Mouse (Mus musculus) MEL (cell line): ENCODE measurements around the gene 4930426L09Rik. TPM values are rescaled to one million over a fixed set of nuclear protein-coding genes. Genes with fewer than 3 reads are reported as not detected.

Experiments used
- DNase-seq: peaks from one replicate; pipeline ENCODE4 v3.0.0; 2011; ENCODE audit warnings: low read depth, low spot score
- H3K27ac ChIP-seq: 2 replicates; pipeline ENCODE4 v1.5.1; 2012; ENCODE audit warnings: low read depth, mild to moderate bottlenecking, control low read depth, low read length, moderate library complexity; ENCODE audit not compliant: control insufficient read depth
- H3K27me3 ChIP-seq, 2 experiments: fragments of 150-350 bp in 1 of 2; sonication (generic) in 1 of 2; 2 replicates each; pipeline ENCODE4 v1.6.1; 2012; ENCODE audit warnings: low read length in 2 of 2, mild to moderate bottlenecking in 2 of 2, improper control_type of control experiment in 1 of 2, moderate library complexity in 1 of 2; ENCODE audit not compliant: insufficient read depth in 2 of 2, control insufficient read depth in 1 of 2
- H3K36me3 ChIP-seq, 2 experiments: 2 replicates each; pipeline ENCODE4 v1.6.1; 2012 to 2014; ENCODE audit warnings: low read length in 2 of 2, improper control_type of control experiment in 1 of 2, inconsistent platforms in 1 of 2, mild to moderate bottlenecking in 1 of 2; ENCODE audit not compliant: insufficient read depth in 2 of 2, control insufficient read depth in 1 of 2
- H3K4me1 ChIP-seq, 2 experiments: fragments of 150-350 bp in 1 of 2; sonication (generic) in 1 of 2; 2 replicates each; pipeline ENCODE4 v1.6.1; 2012; ENCODE audit warnings: low read length in 2 of 2, improper control_type of control experiment in 1 of 2, mild to moderate bottlenecking in 1 of 2; ENCODE audit not compliant: insufficient read depth in 2 of 2, control insufficient read depth in 1 of 2
- H3K4me3 ChIP-seq, 2 experiments: fragments of 150-350 bp in 1 of 2; sonication (generic) in 1 of 2; 2 replicates each; pipeline ENCODE4 v1.5.1; 2012; ENCODE audit warnings: low read depth in 2 of 2, low read length in 2 of 2, mild to moderate bottlenecking in 2 of 2, moderate library complexity in 2 of 2, control low read depth in 1 of 2, improper control_type of control experiment in 1 of 2; ENCODE audit not compliant: control insufficient read depth in 1 of 2, insufficient read depth in 1 of 2
- H3K79me2 ChIP-seq: 2 replicates; pipeline ENCODE4 v1.6.1; 2012; ENCODE audit warnings: mild to moderate bottlenecking, low read length, moderate library complexity; ENCODE audit not compliant: control insufficient read depth, poor library complexity, insufficient read depth
- H3K9ac ChIP-seq: 2 replicates; pipeline ENCODE4 v1.6.1; 2012; ENCODE audit warnings: low read depth, mild to moderate bottlenecking, control low read depth, low read length, moderate library complexity; ENCODE audit not compliant: control insufficient read depth, poor library complexity, severe bottlenecking
- H3K9me3 ChIP-seq: fragments of 150-350 bp; sonication (generic); replicated peaks from 2 replicates; pipeline ENCODE4 v1.6.1; 2012; ENCODE audit warnings: mild to moderate bottlenecking, low read length, improper control_type of control experiment, moderate library complexity; ENCODE audit not compliant: insufficient read depth
- EP300 ChIP-seq, 2 experiments: IDR thresholded peaks; 2 replicates each; pipeline ENCODE4 v1.6.1; 2011; ENCODE audit warnings: improper control_type of control experiment in 2 of 2, low read length in 2 of 2, low read depth in 1 of 2, mild to moderate bottlenecking in 1 of 2
- ETS1 ChIP-seq: IDR thresholded peaks from 2 replicates; pipeline ENCODE4 v1.6.1; 2012; ENCODE audit warnings: low read depth, mild to moderate bottlenecking, inconsistent platforms, low read length, improper control_type of control experiment, moderate library complexity
- GABPA ChIP-seq: IDR thresholded peaks from 2 replicates; pipeline ENCODE4 v1.6.1; 2012; ENCODE audit warnings: low read depth, mild to moderate bottlenecking, inconsistent platforms, low read length, improper control_type of control experiment, moderate library complexity
- GATA1 ChIP-seq: IDR thresholded peaks from 2 replicates; pipeline ENCODE4 v1.6.1; 2011; ENCODE audit warnings: low read depth, low read length, improper control_type of control experiment
- HCFC1 ChIP-seq: IDR thresholded peaks from 2 replicates; pipeline ENCODE4 v1.6.1; 2012; ENCODE audit warnings: low read depth, mild to moderate bottlenecking, inconsistent platforms, low read length, improper control_type of control experiment, moderate library complexity
- KAT2A ChIP-seq: conservative IDR thresholded peaks from 2 replicates; pipeline ENCODE4 v1.6.1; 2012; ENCODE audit warnings: low read depth, low read length, improper control_type of control experiment, inconsistent platforms
- MEF2A ChIP-seq: IDR thresholded peaks from 2 replicates; pipeline ENCODE4 v1.6.1; 2014; ENCODE audit warnings: low read depth, mild to moderate bottlenecking, inconsistent platforms, low read length, improper control_type of control experiment; ENCODE audit not compliant: poor library complexity, insufficient replicate concordance, severe bottlenecking; ENCODE audit errors: extremely low read depth
- MXI1 ChIP-seq: IDR thresholded peaks from 2 replicates; pipeline ENCODE4 v1.6.1; 2011; ENCODE audit warnings: mild to moderate bottlenecking, low read depth, low read length, improper control_type of control experiment
- MYB ChIP-seq: IDR thresholded peaks from 2 replicates; pipeline ENCODE4 v1.6.1; 2011; ENCODE audit warnings: mild to moderate bottlenecking, low read depth, low read length, improper control_type of control experiment
- POLR2A ChIP-seq, 2 experiments: IDR thresholded peaks; 2 replicates each; pipeline ENCODE4 v1.6.1; 2011 to 2012; ENCODE audit warnings: low read length in 2 of 2, mild to moderate bottlenecking in 2 of 2, control low read depth in 1 of 2, improper control_type of control experiment in 1 of 2, low read depth in 1 of 2, moderate library complexity in 1 of 2; ENCODE audit not compliant: control insufficient read depth in 1 of 2, insufficient read depth in 1 of 2, poor library complexity in 1 of 2
- RAD21 ChIP-seq: IDR thresholded peaks from 2 replicates; pipeline ENCODE4 v1.6.1; 2011; ENCODE audit warnings: mild to moderate bottlenecking, low read depth, low read length, improper control_type of control experiment
- RCOR1 ChIP-seq: IDR thresholded peaks from 2 replicates; pipeline ENCODE4 v1.6.1; 2012; ENCODE audit warnings: low read depth, mild to moderate bottlenecking, inconsistent platforms, low read length, improper control_type of control experiment
- SIN3A ChIP-seq: IDR thresholded peaks from 2 replicates; pipeline ENCODE4 v1.6.1; 2012; ENCODE audit warnings: low read length, improper control_type of control experiment, inconsistent platforms
- TAL1 ChIP-seq: IDR thresholded peaks from 2 replicates; pipeline ENCODE4 v1.6.1; 2012; ENCODE audit warnings: mild to moderate bottlenecking, inconsistent platforms, low read length, moderate library complexity, mixed read lengths
- TCF12 ChIP-seq: IDR thresholded peaks from 2 replicates; pipeline ENCODE4 v1.6.1; 2014; ENCODE audit warnings: low read depth, mild to moderate bottlenecking, inconsistent platforms, low read length, improper control_type of control experiment, moderate library complexity
- USF1 ChIP-seq: IDR thresholded peaks from 2 replicates; pipeline ENCODE4 v1.6.1; 2014; ENCODE audit warnings: low read depth, mild to moderate bottlenecking, inconsistent platforms, low read length, improper control_type of control experiment, moderate library complexity
- ZKSCAN1 ChIP-seq: IDR thresholded peaks from 2 replicates; pipeline ENCODE4 v1.6.1; 2012; ENCODE audit warnings: low read depth, mild to moderate bottlenecking, inconsistent platforms, low read length, improper control_type of control experiment, moderate library complexity
- ZMIZ1 ChIP-seq: IDR thresholded peaks from 2 replicates; pipeline ENCODE4 v1.6.1; 2012; ENCODE audit warnings: low read depth, mild to moderate bottlenecking, inconsistent platforms, low read length, improper control_type of control experiment, moderate library complexity
- ZNF384 ChIP-seq: IDR thresholded peaks from 2 replicates; pipeline ENCODE4 v1.6.1; 2012; ENCODE audit warnings: low read depth, mild to moderate bottlenecking, inconsistent platforms, low read length, improper control_type of control experiment
- polyA plus RNA-seq, 2 experiments: library from polyadenylated mRNA; stranded (reverse) in 1 of 2; unstranded in 1 of 2; fragments of >175 nt in 1 of 2; fragments of >200 nt in 1 of 2; gene quantifications; 2 replicates each; pipeline versions ENCODE4 v1.2.1 to v1.2.4; 2012; ENCODE audit warnings: low replicate concordance in 2 of 2, low read depth in 1 of 2; ENCODE audit not compliant: insufficient read length in 2 of 2, insufficient read depth in 1 of 2, missing spikeins in 1 of 2
- total RNA-seq: library from RNA; depleted of rRNA; stranded (reverse); fragments of 300-350 nt; gene quantifications from 2 replicates; pipeline ENCODE4 v1.2.3, GENCODE M21; 2012

4930426L09Rik gene
- total and polyA plus RNA-seq, 3 experiments, result 0.12 to 0.19 TPM; not detected in 1

GRCm38 (mm10) chr2:18970461-18970860 lies 27.7 kb upstream of the 4930426L09Rik start:
- H3K9ac ChIP-seq, result no peak overlapping the region
- no peak for DNase-seq
- TF ChIP-seq GABPA (no peak), ZNF384 (no peak), ZKSCAN1 (no peak), HCFC1 (no peak), ZMIZ1 (no peak), MYB (no peak), MEF2A (no peak)
- no peak overlapping the region for H3K4me3 ChIP-seq
- H3K36me3 ChIP-seq, result peaks cover 4 to 27% of the 10 kb centered on the region in 2 experiments; a peak in 3 of 4 replicates
- H3K79me2 ChIP-seq, result peaks cover 15% of the 10 kb centered on the region
- H3K9me3 ChIP-seq, result no peaks in the 10 kb centered on the region
- no peak overlapping the region for H3K27ac ChIP-seq
- peaks cover 21 to 27% of the 10 kb centered on the region in 2 experiments for H3K4me1 ChIP-seq
- no peaks in the 10 kb centered on the region for H3K27me3 ChIP-seq

DNA sequence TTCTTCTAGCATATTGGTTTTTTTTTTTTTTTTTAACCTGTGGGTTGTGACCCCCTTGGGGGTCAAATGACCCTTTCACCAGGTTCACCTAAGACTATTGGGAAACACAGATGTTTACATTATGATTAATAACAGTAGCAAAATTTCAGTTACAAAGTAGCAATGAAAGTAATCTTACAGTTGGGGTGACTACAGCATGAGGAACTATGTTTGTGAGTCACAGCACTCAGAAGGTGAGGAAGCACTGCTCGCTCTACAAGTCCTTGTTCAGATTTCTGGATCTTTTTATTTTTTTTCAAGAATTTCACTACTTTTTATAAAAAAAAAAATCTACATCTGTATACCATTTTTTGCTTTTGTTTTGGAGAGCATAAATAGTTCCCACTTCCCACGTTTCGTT lies 26.6 kb upstream of the 4930426L09Rik start:
- TF ChIP-seq KAT2A, result no peak
- H3K36me3 ChIP-seq, result peaks cover 3 to 34% of the 10 kb centered on the region in 2 experiments; a peak in 3 of 4 replicates

GRCm38 (mm10) chr2:18974882-18975645 lies 23.1 kb upstream of the 4930426L09Rik start:
- H3K9me3 ChIP-seq, result no peaks in the 10 kb centered on the region
- peak overlapping the region; percentile 14; the same call in 1 of the 2 replicates for H3K9ac ChIP-seq
- H3K79me2 ChIP-seq, result peaks cover 32% of the 10 kb centered on the region
- peak; percentile 72 for DNase-seq
- no peaks in the 10 kb centered on the region for H3K27me3 ChIP-seq
- peaks cover 3 to 40% of the 10 kb centered on the region in 2 experiments; a peak in 2 of 4 replicates for H3K36me3 ChIP-seq
- H3K4me3 ChIP-seq, result no peak overlapping the region
- TF ChIP-seq GABPA, result no peak
- TF ChIP-seq TAL1, result peak; percentile 27; the same call in 1 of the 2 replicates
- TF ChIP-seq TCF12, result peak; percentile 50; the same call in 1 of the 2 replicates
- TF ChIP-seq RAD21, result no peak
- TF ChIP-seq USF1, result peak; percentile 23; the same call in 1 of the 2 replicates
- TF ChIP-seq EP300 (IDR thresholded peaks at IDR 0.05; ENCODE audit: low read depth in 1 of 2, low read length in 2 of 2), result peak in 1 of 2 experiments; percentile 27; a peak in 1 of 4 replicates
- TF ChIP-seq MXI1, result 0 out of 2 replicates have a peak, but pooled peaks have one; percentile 40
- TF ChIP-seq ZNF384, result no peak
- TF ChIP-seq GATA1, result 0 out of 2 replicates have a peak, but pooled peaks have one; percentile 25
- peak; percentile 74 for TF ChIP-seq ETS1
- TF ChIP-seq SIN3A, result 0 out of 2 replicates have a peak, but pooled peaks have one; percentile 34
- TF ChIP-seq POLR2A (IDR thresholded peaks at IDR 0.05; ENCODE audit: control insufficient read depth in 1 of 2, insufficient read depth in 1 of 2, low read depth in 1 of 2, low read length in 2 of 2, poor library complexity in 1 of 2), result no peak
- TF ChIP-seq RCOR1, result 0 out of 2 replicates have a peak, but pooled peaks have one; percentile 10
- H3K4me1 ChIP-seq, result peaks cover 36 to 46% of the 10 kb centered on the region in 2 experiments
- H3K27ac ChIP-seq, result peak overlapping the region; percentile 41

More for the DNA sequence above, 26.6 kb upstream of the 4930426L09Rik start:
- Histone ChIP-seq H3K9me3 (no peaks in the 10 kb centered on the region), H3K79me2 (peaks cover 18% of the 10 kb centered on the region), H3K4me3 (no peak overlapping the region), H3K9ac (no peak overlapping the region), H3K27me3 (no peaks in the 10 kb centered on the region), H3K27ac (no peak overlapping the region), H3K4me1 (peaks cover 25 to 36% of the 10 kb centered on the region in 2 experiments)
- no peak for DNase-seq
